Mouse (Mus musculus): Measurements from ENCODE around the gene Ifi27l2b.

DNA sequence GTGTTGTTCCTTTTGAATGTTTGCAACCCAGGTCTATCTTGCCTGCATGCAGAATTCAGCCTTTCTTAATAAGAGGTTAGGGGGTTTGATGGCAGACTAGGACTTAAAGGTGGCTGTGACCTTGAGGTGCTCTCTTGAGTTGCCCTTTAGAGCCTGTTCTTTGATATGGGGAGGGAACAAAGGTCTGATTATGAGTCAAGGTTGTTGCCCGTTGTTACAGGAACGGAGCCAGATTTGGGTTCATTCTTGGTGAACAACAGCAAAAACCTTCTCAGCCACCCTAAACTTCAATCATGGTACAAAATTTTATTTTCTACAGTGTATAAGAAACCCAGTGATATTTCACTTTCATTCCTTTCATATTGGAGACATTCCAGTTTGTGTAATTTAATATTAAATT lies 23.6 kb downstream of the Ifi27l2b start:
- TF ChIP-seq CTCF (IDR thresholded peaks at IDR 0.05; ENCODE audit: insufficient read depth, low read length) (no peak), POLR2A (IDR thresholded peaks at IDR 0.05; ENCODE audit: borderline replicate concordance, extremely low read depth, low read depth, low read length) (no peak)

All from lung, adult 2 months (tissue).